Mouse (Mus musculus) neural tube, embryonic 15.5 days (tissue): Measurements from ENCODE around the gene Sim1. TPM values are rescaled to one million over a fixed set of nuclear protein-coding genes. Genes with fewer than 3 reads are reported as not detected.
A peak's percentile ranks its signal among the peaks of the same experiment; 100 is the strongest.

Source experiments
- ATAC-seq: fragments of 200-750 bp; cut with Nextera tagmentation; 2 replicates; pipeline ENCODE4 v1.8.0; 2017; ENCODE audit warnings: mild to moderate bottlenecking, moderate TSS enrichment, moderate library complexity; ENCODE audit not compliant: low FRiP score
- H3K27ac ChIP-seq: fragments of 300-500 bp; sonication (generic); replicated peaks from 2 replicates; pipeline ENCODE4 v1.5.1; 2015; ENCODE audit warnings: mild to moderate bottlenecking, inconsistent platforms
- H3K27me3 ChIP-seq: fragments of 300-500 bp; sonication (generic); replicated peaks from 2 replicates; pipeline ENCODE4 v1.6.1; 2015; ENCODE audit warnings: inconsistent platforms
- H3K36me3 ChIP-seq: fragments of 300-500 bp; sonication (generic); 2 replicates; pipeline ENCODE4 v1.6.1; 2015; ENCODE audit warnings: inconsistent platforms
- H3K4me1 ChIP-seq: fragments of 300-500 bp; sonication (generic); 2 replicates; pipeline ENCODE4 v1.6.1; 2015; ENCODE audit warnings: inconsistent platforms
- H3K4me2 ChIP-seq: fragments of 300-500 bp; sonication (generic); 2 replicates; pipeline ENCODE4 v1.6.1; 2015; ENCODE audit warnings: inconsistent platforms, mild to moderate bottlenecking, moderate library complexity
- H3K4me3 ChIP-seq: fragments of 300-500 bp; sonication (generic); replicated peaks from 2 replicates; pipeline ENCODE4 v1.5.1; 2015; ENCODE audit warnings: mild to moderate bottlenecking, inconsistent platforms
- H3K9ac ChIP-seq: fragments of 300-500 bp; sonication (generic); replicated peaks from 2 replicates; pipeline ENCODE4 v1.6.1; 2015; ENCODE audit warnings: mild to moderate bottlenecking, inconsistent platforms
- H3K9me3 ChIP-seq: fragments of 300-500 bp; sonication (generic); replicated peaks from 2 replicates; pipeline ENCODE4 v1.6.1; 2016; ENCODE audit warnings: inconsistent platforms
- WGBS: fragments of 180-500 bp; shearing (Covaris S2); methylation state at CpG from one replicate; pipeline ENCODE4 v1.1.7; 2015; ENCODE audit warnings: mixed read lengths; 5-methylcytosine and 5-hydroxymethylcytosine counted together
- polyA plus RNA-seq: library from polyadenylated mRNA; unstranded; fragments of >200 nt; fragmentation: Nextera tagmentation; extraction: Ambion mirVana; gene quantifications from 2 replicates; pipeline ENCODE4 v1.2.1, GENCODE M21; 2015

Sim1 gene
- 0.37 and 0.61 TPM in 2 replicates for polyA plus RNA-seq

DNA sequence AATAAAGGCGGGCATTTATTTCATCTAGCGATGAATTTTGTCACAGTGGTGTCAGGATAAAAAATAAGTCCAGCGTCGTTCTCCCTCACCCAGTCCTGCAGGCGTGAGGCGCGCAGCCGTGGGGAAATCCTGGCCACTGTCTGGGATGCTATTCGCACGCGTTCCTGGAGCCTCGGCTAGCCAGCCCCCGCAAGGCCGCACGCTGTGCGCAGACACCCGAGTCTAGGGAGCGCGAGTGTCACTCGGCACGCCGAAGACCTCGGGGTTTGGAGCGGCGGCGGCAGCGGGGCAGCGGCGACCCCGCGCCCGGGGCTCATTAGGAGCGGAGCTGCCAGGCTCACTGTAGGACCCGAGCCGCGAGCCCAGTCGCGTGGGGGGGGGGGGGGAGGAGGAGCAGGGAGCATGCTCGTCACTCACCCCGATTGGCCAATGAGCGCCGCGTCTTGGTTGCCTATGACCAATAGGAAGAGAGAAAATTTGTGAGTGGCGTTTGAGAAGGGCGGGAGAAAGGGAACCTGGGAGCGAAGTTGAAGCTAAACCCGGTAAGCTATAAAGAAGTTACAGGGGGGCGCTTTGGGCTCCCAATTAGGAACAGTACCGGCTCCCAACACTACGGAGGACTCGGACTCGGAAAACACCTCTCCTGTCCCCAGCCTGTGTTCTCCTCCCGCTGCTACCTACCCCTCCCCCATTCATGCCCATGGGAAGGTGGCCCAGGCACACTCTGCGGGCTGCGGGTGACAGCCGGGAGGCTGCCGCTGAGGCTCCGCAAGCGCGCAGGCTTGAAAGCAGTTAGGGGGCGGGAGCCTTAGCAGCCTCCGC lies at the start of gene Sim1:
Sim1 (plus strand) TSS at position 585 of the 822 bp plus-strand sequence.
- H3K4me3 ChIP-seq = peak within 1 kb of the TSS; percentile 48
- H3K27me3 ChIP-seq = peaks cover 89% of the 10 kb centered on the region
- no peaks in the 10 kb centered on the region for H3K36me3 ChIP-seq
- peaks cover 16% of the 10 kb centered on the region for H3K4me1 ChIP-seq
- peak within 1 kb of the TSS; percentile 20; the same call in 1 of the 2 replicates for H3K9ac ChIP-seq
- peak; percentile 94 for ATAC-seq
- H3K4me2 ChIP-seq = peak within 1 kb of the TSS; percentile 77
- no peak within 1 kb of the TSS for H3K27ac ChIP-seq
- WGBS = under 1% methylated on average over 60 of the region's 62 CpGs
- H3K9me3 ChIP-seq = no peaks in the 10 kb centered on the region

DNA sequence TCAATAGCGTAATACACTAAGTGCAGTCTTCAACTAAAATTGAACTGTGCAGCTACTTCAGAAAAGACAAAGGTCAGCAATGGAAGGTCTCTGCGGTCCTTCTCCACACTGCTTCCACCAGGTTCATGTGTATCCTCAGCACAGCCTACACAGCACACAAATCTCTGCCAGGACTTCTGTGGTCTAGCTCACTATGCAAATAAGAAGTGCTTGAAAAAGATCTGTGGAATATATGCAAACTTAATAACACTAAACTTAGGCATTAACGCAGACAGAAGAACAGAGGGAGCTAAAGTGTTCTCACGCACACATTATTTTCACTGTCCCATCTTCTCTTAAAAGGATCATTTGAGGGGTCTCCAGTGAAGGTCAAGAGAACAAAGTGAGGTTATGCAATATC lies 26.4 kb upstream of the Sim1 start:
- Histone ChIP-seq H3K4me1 (no peaks in the 10 kb centered on the region), H3K27me3 (no peaks in the 10 kb centered on the region), H3K9me3 (no peaks in the 10 kb centered on the region), H3K36me3 (no peaks in the 10 kb centered on the region), H3K27ac (no peak overlapping the region), H3K4me2 (no peak overlapping the region), H3K4me3 (no peak overlapping the region), H3K9ac (no peak overlapping the region)
- 84% methylated on average over 4 of the region's 4 CpGs for WGBS
- no peak for ATAC-seq

DNA sequence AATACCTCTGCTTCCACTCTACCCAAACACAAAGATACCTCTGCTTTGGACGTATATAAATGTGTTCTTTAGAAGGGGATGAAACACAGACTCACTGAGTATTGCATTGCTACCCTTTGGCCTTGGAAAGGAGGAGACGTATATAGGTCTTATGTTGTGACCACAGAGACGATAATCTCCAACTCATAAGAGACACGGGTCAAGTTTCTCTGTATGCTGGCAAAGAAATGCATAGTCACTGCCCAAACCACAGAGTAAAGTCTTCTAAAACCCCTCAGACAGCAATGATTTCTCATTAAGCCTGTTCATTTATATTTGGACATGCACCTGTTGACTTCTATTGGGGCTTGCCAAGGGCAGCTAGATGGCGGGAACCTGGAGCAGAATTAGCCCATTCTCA lies 17.6 kb upstream of the Sim1 start:
- H3K27ac ChIP-seq = no peak overlapping the region
- no peak overlapping the region for H3K9ac ChIP-seq
- no peaks in the 10 kb centered on the region for H3K36me3 ChIP-seq
- H3K9me3 ChIP-seq = no peaks in the 10 kb centered on the region
- H3K27me3 ChIP-seq = no peaks in the 10 kb centered on the region
- no peaks in the 10 kb centered on the region for H3K4me1 ChIP-seq
- no peak for ATAC-seq
- WGBS = 93% methylated on average over 5 of the region's 5 CpGs
- H3K4me2 ChIP-seq = no peak overlapping the region
- H3K4me3 ChIP-seq = no peak overlapping the region

DNA sequence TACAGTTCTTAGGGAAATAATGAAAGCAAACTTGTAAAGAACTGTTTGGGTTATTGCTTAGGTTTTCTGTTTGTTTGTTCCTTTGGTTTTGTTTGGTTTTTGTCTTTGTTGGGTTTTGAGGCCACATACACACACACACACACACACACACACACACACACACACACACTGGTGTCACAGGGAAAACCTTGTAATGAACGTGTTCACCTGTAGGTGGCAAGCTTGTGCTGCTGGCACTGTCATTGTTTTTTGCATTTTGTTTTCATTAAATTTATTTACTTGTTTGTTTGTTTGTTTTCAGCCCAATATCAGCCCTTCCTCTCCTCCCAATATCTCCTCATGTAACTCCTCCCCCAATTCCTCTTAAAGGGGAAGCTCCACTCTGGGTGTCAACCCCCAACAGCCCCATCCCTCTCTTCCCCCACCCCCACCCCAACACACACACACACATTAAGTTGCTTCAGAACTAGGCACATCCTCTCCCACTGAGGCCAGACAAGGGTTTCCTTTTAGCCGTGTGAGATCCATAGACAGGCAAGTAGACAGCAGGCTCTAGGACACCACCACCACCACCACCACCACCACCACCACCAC lies 13.0 kb upstream of the Sim1 start:
- no peak overlapping the region for H3K27ac ChIP-seq
- no peak overlapping the region for H3K4me3 ChIP-seq
- H3K9me3 ChIP-seq = no peaks in the 10 kb centered on the region
- no peak overlapping the region for H3K9ac ChIP-seq
- H3K4me2 ChIP-seq = no peak overlapping the region
- 23% methylated on average over 2 of the region's 2 CpGs for WGBS
- no peaks in the 10 kb centered on the region for H3K4me1 ChIP-seq
- ATAC-seq = no peak
- H3K27me3 ChIP-seq = 0 out of 2 replicates have a peak, but pooled peaks cover 7% of the 10 kb centered on the region
- no peaks in the 10 kb centered on the region for H3K36me3 ChIP-seq

DNA sequence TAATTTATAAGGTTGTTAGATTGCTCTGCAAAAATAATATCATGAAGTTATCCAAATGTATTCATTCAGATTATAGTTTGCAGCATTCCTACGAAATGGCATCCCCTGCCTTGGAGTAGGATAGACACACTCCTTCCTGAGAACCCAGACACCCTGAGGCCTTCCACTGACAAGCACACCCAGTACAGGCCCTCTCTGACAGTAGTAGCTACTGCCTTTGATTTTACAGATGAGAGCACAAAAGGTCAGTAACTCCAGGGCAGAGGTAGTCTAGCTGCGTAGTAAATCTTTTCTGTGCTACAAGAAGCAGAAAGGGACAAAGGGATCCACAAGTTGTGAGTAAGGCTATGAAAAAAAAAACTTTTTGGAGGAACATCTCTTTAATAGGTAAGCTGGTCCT lies 12.2 kb upstream of the Sim1 start:
- WGBS = 82% methylated on average over 2 of the region's 2 CpGs
- Histone ChIP-seq H3K27ac (no peak overlapping the region), H3K4me1 (no peaks in the 10 kb centered on the region), H3K4me2 (no peak overlapping the region), H3K9ac (no peak overlapping the region), H3K9me3 (no peaks in the 10 kb centered on the region), H3K27me3 (0 out of 2 replicates have a peak, but pooled peaks cover 7% of the 10 kb centered on the region), H3K36me3 (no peaks in the 10 kb centered on the region), H3K4me3 (no peak overlapping the region)
- ATAC-seq = no peak

DNA sequence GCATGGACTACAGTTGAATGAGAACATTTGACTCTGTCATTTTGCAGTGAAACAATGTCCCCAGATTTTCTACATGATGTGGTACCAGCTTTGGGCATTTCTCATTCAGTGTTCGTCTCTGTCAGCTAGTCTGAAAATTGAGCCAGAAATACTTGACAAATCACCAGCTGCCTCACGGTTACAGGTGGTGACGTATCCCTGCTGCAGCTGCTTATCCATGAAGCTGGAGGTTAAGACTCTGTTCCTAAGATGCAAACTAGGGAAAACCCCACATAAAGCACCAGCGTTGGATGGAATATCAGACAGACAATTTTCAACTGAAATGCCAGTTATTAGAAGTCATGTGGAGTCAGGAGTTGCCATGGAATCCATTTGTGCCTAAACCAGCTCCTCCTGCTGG lies 8.2 kb upstream of the Sim1 start:
- H3K27me3 ChIP-seq = peaks cover 34% of the 10 kb centered on the region
- no peak overlapping the region for H3K4me2 ChIP-seq
- H3K27ac ChIP-seq = no peak overlapping the region
- ATAC-seq = no peak
- WGBS = 66% methylated on average over 4 of the region's 4 CpGs
- no peaks in the 10 kb centered on the region for H3K4me1 ChIP-seq
- H3K4me3 ChIP-seq = no peak overlapping the region
- H3K9me3 ChIP-seq = no peaks in the 10 kb centered on the region
- H3K36me3 ChIP-seq = no peaks in the 10 kb centered on the region
- H3K9ac ChIP-seq = no peak overlapping the region

DNA sequence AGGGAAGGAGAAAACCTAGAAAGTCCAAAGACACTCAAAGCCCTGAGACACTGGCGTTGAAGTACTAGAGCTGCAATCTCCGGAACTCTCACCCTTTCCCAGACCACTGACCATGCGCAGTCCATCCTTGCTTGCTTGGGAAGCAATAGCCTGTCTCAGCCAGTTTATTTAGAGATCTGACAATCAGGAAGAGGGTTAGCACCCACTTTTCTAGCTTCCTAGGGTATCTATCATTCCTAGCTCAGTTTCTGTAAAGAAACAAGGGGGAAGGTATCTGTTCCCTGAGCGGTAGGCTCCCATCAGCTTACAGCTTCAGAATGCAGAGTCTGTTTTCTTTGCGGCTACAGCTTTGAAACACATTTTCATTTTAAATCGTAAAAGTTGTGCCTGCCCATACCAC lies 3.9 kb upstream of the Sim1 start:
- H3K9me3 ChIP-seq = no peaks in the 10 kb centered on the region
- peaks cover 74% of the 10 kb centered on the region for H3K27me3 ChIP-seq
- no peak overlapping the region for H3K9ac ChIP-seq
- WGBS = 13% methylated on average over 6 of the region's 6 CpGs
- H3K36me3 ChIP-seq = no peaks in the 10 kb centered on the region
- no peak overlapping the region for H3K4me3 ChIP-seq
- H3K4me2 ChIP-seq = no peak overlapping the region
- ATAC-seq = no peak
- no peak overlapping the region for H3K27ac ChIP-seq
- peaks cover 16% of the 10 kb centered on the region for H3K4me1 ChIP-seq

DNA sequence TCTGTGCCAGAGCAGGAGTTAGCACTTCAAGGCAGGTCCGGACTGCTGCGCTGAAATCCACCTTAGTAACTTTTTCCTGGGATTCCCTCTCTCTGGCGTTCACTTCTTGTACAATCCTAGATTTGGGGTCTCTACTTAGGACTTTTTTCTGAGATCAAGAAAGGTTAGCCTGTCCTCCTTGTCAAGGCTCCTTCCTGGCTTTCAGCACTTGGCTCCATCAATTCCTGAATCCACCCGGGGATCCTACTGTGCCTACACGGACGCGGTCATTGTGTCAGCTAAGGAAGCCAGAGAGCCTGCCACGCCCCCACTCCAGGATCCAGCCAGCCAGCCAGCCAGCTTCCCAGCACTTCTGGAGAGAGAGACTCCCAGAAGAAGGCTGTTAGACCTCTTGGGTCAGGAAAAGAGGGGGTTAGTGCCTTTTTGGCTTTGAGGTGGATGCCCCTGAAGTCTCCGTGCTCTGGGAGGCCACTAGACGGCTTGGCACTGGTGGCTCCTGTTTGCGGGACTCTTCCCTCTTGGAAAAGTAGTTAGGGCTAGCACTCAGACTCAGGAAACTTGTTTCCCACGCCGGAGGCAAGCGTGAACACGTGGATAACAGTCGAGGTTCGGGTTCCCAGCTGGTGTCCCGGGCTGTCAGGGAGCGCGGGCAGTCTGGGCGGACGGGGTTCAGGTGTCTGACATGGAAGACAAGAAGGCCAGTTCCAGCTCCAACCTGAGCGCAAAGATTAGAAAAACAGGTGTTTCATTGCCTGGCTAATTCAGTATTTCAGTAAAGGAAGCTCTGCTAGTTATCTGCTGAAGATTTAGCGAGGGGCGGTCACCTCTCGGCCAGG lies 2.5 kb upstream of the Sim1 start:
- Histone ChIP-seq H3K4me2 (no peak overlapping the region), H3K27me3 (peaks cover 83% of the 10 kb centered on the region), H3K27ac (no peak overlapping the region), H3K4me1 (peaks cover 16% of the 10 kb centered on the region), H3K36me3 (no peaks in the 10 kb centered on the region), H3K4me3 (no peak overlapping the region), H3K9ac (no peak overlapping the region), H3K9me3 (no peaks in the 10 kb centered on the region)
- WGBS = under 1% methylated on average over 26 of the region's 26 CpGs
- no peak for ATAC-seq

DNA sequence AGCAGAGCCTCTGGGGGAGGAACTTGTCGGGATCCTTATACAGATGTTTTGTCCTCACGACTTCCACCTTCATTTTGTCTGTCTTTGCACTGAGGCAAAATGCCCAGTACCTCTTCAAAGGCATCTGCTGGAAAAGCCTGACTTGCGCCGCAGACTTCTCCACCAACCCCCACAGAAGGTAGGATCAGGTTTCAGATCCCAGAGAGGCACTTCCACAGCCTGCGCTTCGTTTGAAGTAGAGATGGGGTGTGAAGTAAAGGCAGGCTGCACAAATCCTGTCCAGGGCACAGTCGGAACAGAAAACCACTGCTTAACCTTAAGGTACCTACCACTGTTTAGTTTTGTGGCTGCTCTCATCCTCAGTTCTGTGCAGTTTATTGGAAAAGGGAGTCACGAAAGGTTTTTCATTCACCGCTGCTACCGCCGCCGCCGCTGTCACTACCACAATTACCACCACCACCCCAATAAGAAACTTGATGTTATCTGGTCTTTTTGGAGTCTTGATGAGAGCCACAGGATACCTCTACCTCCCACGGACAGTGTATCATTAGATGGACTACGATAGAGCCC lies 1.7 kb upstream of the Sim1 start:
- no peak overlapping the region for H3K4me3 ChIP-seq
- no peak for ATAC-seq

DNA sequence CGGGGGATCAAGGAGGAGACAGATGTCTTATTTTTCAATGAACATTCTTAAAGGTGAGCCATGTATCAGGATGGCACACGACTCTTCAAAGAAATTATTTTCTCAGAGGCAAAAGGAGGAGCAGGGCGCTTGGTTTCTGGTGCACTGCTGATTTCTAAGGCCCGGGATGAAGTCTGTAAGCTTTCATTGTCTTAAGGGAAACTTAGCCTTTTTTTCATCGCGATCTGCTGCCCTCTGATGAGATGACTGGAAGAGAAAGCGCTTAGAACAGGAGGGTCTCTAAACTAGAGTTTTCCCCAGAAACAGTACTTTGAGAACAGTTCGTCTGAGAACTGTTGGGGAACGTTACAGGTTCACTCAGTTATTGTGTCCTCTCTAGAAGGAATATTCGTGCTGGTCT lies 1.0 kb upstream of the Sim1 start:
- H3K27ac ChIP-seq = no peak overlapping the region
- no peaks in the 10 kb centered on the region for H3K36me3 ChIP-seq
- H3K4me3 ChIP-seq = 0 out of 2 replicates have a peak overlapping the region, but pooled peaks have one; percentile 48
- WGBS = 2% methylated on average over 10 of the region's 10 CpGs
- H3K9ac ChIP-seq = no peak overlapping the region
- H3K27me3 ChIP-seq = peaks cover 92% of the 10 kb centered on the region
- H3K9me3 ChIP-seq = no peaks in the 10 kb centered on the region
- no peak for ATAC-seq
- H3K4me2 ChIP-seq = no peak overlapping the region
- peaks cover 16% of the 10 kb centered on the region for H3K4me1 ChIP-seq

More for the DNA sequence above, 1.7 kb upstream of the Sim1 start:
- no peak overlapping the region for H3K4me2 ChIP-seq
- no peaks in the 10 kb centered on the region for H3K9me3 ChIP-seq
- under 1% methylated on average over 15 of the region's 15 CpGs for WGBS
- H3K9ac ChIP-seq = no peak overlapping the region
- peaks cover 16% of the 10 kb centered on the region for H3K4me1 ChIP-seq
- H3K27me3 ChIP-seq = peaks cover 87% of the 10 kb centered on the region
- H3K36me3 ChIP-seq = no peaks in the 10 kb centered on the region
- H3K27ac ChIP-seq = no peak overlapping the region

DNA sequence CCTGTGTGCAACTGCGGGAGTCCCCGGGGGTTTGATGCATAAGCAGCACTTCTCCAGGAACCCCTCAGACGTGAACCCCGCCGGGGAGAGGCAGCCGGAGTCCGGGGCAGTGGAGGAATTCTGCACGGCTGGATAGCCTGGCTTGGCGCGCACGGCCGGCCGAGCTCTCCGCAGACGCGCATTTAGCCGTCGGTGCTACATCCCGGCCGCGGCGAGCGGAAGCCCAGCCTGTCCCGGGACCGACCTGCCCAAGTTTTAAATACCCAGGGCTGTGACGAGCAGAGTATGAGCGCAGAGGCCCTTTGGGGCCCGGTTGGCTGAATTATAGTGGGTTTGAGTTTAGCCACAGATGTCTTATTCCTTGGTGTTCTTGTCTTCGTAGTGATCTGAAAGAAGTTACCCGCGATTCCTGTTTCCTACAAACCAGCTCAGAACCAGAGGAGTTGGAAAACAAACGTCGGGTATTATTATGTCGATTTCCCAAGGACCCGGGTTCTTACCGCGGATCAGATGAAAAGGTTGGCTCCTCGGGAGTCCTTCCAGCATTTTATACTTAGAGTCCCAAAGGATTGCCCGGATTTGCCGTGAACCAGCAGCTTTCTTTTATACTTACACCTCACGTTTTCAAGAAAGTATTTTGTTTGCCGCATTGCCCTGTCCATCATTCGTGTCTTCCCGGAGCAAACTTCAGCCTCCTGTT lies 687 bp downstream of the Sim1 start:
- Histone ChIP-seq H3K4me3 (peak overlapping the region; percentile 48), H3K9me3 (no peaks in the 10 kb centered on the region), H3K4me1 (peaks cover 16% of the 10 kb centered on the region), H3K36me3 (no peaks in the 10 kb centered on the region), H3K27me3 (peaks cover 84% of the 10 kb centered on the region), H3K9ac (no peak overlapping the region), H3K27ac (no peak overlapping the region), H3K4me2 (peak overlapping the region; percentile 77)
- ATAC-seq = no peak; the same call in none of the 2 replicates
- WGBS = 1% methylated on average over 44 of the region's 44 CpGs
